Mouse (Mus musculus) spleen, embryonic (tissue): Measurements from ENCODE around the gene Kif26a.

Source experiments
- CTCF ChIA-PET: fragments of 350-600 bp; sonication (Branson Sonifier 250); formaldehyde crosslinking; loops from one replicate; lab custom pipeline; 2022; lab: Charles Lee

Kif26a gene

DNA sequence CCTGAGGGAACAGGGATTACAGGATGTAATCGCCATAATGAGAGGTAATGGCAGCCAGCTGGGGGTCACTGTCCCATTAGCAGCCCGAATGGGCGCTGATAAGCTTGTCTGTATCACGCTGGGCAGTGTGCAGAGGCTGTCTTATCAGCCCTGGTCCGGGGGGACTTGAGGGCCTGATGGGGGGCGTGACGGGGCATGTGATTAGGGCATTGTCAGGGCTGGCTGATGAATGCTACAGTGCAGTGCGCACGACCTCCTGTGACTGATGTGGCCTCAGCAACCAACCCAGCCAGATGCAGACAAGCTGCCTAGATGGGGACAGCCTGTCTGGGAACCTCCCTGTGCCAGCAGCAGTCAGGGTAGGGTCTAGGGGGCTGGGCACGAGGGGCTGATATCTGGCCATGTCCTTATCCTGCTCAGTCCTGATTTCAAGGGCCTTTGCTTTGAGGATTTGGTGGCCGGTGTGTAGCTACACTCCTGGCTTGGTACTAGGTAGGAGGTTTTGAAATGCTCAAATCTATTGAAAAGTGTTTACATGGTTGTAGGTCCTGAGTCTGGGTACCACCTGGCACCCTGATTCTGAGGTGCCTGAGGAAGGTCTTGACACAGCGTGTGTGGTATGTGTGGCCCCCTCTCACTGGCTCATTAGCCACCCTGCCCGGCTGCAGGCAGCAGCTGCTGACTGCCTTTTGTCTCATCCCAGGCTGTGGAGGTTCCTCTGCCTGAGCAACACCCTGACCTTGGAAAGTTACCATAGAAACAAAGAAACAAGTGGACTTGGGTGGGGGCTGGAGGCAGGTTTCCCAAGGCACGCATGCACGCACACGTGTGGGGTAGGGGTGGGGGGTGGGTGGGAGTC, 18.2 kb downstream of the Kif26a start:
- CTCF ChIA-PET = no interaction called here

DNA sequence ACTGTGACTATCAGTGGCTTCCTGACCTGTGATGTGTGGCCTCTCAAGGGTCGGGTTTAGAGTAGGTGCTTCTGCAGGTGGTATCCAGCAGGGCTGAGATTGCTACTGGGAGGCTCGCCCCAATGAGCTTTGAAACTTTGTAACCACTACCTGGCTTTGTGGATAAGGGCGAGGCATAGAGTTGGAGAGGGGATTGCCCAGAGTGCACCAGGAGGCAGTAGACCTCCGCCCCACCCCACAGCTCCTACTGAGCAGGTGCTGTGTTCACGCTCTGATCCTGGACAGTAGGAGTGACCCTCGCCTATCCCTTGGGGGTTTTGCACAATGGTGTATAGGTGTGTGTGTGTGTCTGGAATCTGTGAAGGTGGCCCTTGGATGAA, 18.8 kb downstream of the Kif26a start:
- CTCF ChIA-PET = no interaction called here

DNA sequence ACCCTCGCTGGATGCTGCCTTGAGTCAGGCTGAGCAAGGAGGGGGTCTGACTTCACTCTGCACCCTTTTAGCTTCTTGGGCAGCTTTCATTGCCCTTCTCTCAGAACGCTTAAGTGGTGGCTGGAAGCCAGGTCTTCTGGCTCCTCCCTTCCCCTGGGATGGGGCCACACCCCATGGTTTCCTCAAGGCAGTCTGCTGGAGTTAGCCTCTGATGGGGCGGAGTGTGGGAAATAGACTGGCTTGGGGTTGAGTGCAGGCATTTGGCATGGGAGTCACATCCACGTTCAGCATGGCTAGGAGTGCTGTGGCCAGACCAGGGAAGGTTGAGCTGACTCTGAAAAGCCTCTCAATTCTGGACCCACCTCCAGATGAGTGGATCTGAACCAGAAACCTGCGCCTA, 23.2 kb downstream of the Kif26a start:
- CTCF ChIA-PET = no interaction called here

DNA sequence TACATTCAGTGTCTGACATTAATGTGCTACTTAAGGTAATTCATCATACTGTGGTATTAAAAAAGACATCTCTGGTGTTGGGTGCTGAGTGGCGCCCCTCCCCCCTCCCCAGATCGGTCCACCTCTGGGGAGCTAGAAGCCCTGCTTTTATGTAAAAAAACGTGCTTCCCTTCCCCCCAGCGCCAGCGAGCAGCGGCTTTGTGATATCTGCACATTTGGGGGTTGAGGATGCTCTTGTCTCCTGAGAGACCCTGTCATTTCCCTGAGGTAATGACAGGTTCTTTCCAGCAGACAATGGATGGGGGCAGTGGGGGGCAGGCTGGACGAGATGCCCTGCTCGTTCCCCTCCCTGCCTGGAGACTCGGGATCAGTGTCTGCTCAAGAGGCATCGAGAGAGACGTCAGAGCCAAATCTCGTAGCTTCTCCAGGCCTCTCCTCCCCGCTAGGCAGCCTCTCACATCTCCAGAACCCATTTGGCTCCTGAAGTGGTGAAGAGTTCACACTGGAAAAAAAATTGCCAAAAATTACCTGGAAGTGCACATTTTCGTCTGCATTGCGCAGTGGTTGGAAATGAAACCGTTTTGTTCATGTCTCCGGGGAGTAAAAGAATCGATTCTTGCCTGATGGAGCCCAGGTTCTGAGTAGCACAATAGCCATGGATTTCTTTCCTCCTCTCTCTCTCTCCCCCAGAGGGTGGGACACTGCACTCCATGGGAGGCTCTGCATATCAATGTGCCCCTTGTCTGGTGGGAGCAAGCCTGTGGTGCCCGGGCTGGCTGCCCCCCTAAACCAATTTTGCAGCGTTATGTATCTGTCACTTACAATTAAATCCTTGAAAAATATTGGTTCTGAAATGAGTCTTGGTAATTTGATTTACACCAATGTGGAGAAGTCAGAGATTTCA, 24.9 kb downstream of the Kif26a start:
- CTCF ChIA-PET = no interaction called here

DNA sequence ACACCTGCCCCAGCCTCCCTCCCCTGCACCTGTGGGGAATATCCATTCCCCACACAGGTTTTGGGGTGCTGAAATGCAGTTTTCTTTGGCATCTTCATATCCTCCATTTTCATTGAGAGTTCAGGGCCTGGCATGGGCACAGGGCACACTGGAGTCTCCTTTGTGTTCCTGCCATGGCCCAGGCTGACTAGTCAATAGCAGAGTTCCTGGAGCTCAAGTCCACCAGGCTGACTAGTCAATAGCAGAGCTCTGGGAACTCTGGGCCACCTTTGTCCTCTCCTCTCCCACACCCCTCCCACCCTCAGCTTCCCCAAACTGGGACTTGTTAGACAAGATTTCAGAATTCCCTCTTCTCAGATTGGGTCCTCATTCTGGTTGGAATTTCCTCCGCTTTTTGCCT, 25.6 kb downstream of the Kif26a start:
- CTCF ChIA-PET = no interaction called here

DNA sequence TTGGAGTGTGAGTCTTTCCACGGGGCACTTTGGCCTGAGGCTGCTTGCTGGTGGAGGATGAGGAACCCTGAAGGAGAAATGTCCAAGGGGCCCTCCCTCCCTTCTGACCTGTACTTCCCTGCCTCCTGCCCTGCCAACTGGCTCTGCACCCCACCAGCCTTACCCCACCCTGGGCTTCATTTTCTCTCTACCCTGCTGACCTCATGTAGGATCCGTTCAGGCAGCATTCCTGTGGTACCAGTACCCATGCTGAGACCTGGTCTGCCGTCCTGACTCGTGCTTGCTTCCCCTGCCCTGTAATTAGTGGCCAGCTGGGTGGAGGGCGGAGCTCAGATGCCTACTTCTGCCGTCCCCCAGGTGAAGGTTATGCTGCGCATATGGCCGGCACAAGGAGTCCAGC, 26.2 kb downstream of the Kif26a start:
- CTCF ChIA-PET = no interaction called here

DNA sequence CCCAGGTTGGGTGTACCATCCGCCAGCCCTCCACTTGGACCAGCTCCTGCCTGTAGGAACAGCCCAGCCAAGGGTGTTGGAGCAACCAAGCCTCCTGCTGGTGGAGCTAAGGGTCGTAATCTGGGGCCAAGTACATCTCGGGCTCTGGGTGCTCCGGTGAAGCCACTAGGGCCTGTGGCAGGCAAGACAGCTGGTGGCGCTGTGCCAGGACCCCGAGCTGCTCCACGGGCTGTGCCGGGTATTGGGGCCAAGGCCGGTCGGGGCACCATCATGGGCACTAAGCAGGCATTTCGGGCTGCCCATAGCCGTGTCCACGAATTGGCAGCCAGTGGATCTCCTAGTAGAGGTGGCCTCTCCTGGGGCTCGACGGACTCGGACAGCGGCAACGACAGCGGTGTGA, 31.7 kb downstream of the Kif26a start:
- CTCF ChIA-PET = no interaction called here

DNA sequence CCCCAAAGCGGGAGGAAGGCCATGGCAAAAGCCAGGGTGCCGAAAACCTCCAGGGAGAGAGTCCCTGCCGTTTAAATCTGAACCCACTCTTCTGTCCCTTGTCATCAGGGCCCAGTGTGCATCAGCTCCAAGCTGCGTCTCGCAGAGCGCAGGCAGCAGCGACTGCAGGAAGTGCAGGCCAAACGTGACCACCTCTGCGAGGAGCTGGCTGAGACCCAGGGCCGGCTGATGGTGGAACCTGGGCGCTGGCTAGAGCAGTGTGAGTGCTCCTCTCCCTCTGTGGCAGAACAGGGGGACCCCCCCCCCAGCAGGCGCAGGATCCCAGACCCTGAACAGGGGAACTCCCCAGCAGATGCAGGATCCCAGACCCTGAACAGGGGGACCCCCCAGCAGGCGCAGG, 33.7 kb downstream of the Kif26a start:
- CTCF ChIA-PET = no interaction called here

DNA sequence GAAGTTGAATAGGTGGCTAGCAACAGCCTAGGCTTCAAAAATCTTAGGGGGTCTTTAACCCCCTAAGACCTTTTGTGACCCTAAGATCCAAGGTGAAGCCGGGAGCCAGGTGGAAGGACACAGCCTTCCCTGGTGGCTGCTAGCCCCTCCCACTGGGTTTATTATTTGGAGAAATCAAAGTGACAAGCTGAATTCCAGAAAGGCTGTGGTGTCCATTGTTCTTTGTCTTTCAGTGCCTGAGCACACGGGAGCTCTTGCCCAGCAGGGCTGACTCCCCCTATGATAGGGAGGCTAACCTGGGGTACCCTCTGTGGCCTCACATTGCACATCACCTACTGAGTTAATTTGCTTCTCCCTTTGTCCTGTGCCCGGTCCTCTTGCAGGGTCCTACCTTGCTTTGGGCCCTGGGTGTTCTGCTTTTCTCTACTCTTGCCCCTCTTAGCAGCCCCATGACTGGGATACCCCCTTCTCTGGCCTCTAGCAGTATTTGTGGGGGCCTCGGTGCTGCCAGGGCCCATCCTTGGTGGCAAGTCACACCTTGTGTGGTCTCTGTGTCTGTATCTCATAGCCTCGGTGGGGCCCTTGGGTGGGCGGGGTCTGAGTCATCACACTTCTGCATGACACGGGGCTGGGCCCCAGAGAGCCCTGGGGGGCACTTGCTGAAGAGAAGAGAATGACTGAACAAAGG, 36.1 kb downstream of the Kif26a start:
- CTCF ChIA-PET = no interaction called here

DNA sequence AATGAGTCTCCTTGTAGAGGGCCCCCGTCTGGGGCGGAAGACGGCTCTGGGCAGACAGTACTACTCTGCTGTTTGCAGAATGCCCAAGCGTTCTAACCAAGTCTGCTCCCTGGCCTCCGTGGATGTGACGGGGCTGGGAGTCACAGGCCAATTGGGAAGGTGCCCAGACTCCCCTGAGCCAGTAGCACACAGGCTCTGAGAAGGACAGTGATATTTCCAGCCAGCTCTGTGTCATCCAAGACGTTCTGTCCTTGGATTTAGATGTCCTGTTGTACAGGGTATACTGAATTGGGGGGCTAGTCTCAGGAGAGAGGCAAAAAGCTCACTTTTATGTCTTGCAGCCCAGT, 36.6 kb downstream of the Kif26a start:
- CTCF ChIA-PET = no interaction called here

DNA sequence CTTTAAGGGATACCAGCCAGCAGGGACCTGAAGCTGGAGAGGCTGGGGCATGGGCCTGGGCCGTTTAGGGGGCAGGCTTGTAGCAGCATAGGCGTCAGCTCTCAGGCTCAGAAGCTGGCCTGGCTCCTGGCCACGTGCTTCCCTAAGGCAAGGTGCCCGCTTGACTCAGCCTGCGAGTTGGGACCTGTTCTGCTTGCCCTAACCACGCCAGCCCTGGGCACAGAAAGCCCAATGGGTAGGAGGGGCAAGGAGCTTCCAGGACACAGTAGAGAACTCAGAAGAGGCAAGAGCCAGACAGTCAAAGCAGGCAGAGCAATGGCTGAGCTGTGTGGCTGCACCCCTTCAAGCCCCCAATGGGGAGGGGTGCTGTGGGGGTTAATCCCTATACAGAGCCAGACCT, 37.7 kb downstream of the Kif26a start:
- CTCF ChIA-PET = no interaction called here

DNA sequence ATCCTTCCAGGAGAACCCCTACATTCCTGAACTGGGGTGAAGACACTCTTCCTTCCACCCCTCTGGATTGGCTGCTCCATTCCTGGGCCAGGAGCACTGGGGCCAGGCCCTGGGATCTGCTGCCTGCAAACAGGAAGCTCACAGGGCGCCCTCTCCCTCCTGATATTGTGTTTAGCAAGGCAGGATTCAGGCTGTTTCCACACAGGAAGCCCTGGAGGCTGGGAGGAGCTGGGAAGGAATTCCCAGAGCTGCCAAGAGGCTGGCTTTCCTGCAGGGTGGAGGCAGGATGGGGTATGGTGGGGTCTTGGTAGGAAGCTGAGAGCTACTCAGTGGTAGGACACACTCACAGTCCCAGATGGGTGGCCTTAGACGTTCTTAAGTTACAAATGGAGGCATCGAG, 38.4 kb downstream of the Kif26a start:
- CTCF ChIA-PET = no interaction called here

DNA sequence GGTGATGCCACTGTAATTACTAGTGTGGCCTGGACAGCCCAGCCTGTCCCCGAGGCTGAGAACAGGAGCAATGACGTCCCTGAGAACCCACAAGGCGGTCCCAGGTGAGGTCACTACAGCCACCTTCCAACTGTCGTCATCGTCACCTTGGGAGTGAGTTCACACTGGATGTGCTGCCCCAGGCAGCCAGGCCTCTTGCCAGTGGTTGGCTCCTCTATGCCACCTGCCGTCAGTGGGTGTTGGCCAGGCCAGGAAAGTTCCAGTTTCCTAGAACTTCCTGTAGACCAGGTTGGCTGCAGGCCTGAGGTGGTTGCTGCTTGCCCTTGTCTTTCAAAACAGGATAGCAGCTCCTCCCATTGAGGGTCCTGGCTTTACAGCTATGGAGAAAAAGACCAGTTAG, 40.9 kb downstream of the Kif26a start:
- CTCF ChIA-PET = no interaction called here

DNA sequence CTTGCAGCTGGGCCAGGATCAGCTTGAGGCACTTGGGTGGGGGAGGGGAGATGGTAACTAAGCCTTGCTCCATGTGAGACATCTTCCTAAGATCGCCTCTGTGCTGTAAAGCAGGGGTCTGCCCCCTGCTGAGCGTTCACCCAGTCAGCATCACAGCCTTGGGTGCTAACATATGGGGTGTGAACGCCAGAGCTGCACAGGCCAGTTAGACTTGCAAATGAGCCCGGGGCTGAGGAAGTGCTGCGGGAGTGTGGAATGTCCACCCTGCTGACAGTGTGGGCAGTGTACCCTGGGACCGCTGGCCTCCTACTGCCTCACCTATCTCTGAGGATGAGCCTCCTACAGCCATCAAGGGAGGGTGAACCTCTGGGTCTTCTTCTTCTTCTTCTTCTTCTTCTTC, 45.7 kb downstream of the Kif26a start:
- CTCF ChIA-PET = no interaction called here

DNA sequence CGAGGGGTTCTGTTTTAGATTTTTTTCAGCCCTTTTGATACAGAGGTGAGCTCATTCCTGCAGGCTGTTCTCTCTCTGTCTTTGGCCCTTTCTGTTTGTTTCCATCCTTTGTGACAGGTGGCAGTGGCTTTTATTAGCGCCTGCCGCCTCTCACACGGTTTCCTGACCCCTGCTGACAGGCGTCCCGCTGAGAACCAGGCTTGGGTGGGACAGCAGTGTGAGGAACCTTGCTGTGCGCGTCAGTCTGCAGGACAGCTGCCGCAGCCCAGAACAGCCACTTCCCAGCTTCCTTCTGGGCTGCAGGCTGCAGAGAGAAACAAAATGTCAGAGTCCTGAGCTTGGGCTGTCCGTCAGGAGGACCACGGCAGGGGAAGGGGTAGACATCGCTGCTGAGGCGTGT, 49.0 kb downstream of the Kif26a start:
- CTCF ChIA-PET = no interaction called here

DNA sequence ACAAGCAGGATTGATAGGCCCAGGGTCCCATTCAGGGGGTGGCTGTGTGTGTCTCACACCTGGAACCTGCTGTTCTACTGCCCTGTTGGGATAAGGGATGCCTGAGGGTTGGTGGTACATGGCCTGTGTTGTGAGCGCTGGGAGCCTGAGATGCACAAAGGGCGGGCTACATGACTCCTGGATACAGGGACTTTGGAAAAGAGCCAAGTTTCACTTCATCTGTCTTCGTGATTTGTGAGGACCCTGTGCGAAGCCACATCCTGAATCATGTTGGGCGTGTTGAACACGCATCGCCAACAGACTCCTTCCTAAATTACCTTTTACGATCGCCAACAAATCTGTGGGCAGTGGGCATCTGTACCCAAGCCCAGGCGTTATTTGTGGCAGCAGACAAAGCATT, 50.6 kb downstream of the Kif26a start:
- CTCF ChIA-PET = no interaction called here

DNA sequence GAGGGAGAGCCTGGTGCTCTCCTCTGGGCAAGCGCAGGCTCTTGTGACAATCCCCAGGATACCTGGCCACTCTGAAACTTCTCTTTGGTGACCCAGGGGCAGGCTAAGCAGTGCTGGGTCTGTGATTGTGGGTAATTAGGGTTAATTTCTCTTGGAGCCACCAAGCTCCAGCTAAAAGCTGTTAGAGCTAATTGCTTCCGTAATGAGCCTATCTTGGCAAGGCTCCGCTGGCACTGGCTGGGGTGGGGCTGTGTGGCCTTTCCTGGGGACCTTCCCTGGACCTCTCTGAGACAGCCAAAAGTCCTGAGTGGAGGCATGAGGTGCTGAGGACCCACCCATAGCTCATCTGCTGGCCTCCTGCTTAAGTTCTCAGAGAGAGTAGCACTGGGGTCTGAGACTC, 53.4 kb downstream of the Kif26a start:
- CTCF ChIA-PET = no interaction called here

DNA sequence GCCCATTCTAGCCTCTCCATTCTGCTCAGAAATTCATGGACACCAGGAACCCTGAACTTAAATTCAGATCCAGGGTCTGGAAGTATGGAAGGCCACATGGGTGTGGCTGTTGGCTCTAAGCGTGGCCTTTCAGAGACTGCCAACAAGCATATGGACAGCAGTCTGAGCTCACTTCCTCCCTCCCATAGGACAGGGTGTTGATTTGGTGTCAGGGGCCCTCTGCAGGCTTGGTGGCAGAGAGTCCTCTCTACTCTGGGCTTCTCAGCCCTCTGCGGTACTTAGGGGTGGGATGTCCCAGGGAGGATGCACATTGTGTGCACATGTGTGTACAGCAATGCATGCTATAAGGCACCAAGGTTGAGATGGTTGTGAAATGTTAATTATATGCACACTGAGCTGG, 54.0 kb downstream of the Kif26a start:
- CTCF ChIA-PET = no interaction called here

DNA sequence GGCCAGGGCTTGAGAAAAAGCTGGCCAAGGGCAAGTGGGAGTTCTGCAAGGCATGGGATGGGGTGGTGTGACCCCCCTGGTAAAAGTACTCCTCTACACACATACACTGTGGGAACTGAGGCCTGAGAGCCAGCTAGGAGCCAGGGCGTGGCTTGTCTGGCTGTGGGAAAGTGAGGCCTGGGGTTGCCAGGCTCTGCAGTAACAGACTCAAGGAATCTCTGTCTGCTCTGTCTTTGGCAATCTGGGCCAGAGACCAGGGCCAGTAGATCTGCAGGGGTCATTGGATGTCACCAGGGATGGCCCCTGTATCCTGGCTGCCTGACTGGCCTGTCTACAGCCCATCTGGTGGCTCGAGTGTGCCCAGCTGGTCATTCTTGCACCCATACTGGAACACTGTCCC, 61.2 kb downstream of the Kif26a start:
- CTCF ChIA-PET = no interaction called here

DNA sequence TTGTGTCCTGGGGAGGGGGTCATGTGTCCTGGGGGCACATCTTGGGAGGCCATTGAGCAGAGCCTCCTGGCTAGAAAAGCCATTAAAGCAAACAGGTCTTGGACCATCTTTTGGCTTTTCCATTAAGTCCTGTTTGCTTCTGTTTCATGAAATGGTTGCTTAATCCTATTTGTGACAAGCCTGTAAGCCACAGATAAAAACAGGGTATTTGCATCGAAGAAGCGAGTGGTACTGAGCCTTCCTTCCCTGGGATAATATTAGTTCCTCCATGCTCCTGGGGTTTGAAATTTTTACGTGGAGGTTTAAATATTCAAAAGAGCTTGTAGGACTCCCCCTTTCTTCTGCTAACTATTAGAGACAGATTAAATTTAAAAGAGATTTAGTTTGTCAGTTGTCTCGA, 61.7 kb downstream of the Kif26a start:
- CTCF ChIA-PET = no interaction called here

DNA sequence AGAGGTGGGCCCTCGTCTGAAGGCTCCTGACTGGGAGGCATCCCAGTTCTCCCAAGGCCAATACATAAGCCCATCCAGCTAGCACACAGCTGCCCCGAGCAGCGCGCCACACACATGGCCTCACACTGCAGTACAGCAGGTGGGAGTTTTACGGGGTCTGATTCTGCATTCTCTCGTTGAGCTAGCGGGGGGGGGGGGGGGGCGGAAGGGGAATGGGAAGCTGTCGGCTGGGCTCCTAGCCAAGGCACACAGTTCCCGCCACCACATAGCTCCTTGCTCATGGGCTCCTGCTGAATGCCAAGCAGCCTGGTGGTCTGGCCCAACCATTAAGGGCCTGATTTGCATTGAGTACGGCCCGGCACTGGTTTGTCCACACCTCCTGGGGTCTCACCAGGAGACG, 64.6 kb downstream of the Kif26a start:
- CTCF ChIA-PET = no interaction called here

DNA sequence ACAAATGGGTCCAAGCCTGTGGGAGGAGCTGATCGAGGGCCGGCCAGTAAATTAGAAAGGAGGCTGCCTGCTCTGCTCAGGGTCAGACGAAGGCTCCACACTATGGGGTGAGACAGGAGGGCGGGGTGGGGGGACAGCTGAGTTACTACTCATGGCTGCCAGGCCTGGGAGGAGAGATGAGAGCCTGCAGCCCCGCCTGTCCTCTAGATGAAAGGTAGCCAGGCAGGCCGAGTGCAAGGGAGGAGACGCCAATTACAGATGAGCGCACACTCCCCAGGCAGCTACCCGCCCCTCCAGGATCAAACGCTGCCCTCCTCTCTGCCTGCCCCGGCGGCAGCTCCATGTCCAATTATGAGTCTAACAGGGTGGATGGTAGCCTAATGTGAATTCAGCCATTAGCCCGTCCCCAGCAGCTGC, 68.4 kb downstream of the Kif26a start:
- CTCF ChIA-PET = no interaction called here

DNA sequence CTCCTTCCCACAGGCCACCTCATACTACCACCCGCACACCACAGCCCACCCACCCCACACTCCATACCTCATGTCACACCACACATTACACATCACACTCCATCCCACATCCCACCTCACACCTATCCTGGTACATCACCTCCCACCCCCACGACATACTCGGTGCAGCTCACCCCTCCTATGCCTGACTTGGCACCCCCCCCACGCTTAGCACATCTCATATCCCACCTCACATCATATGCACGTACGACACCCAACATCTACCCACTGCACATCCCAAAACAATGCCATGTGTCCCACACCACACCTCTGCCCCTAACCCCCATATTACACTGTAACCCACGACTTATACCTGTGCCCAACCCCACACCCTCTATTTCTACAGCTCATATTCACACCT, 69.5 kb downstream of the Kif26a start:
- CTCF ChIA-PET = no interaction called here
